Mouse (Mus musculus): ENCODE results near the gene Inip.

DNA sequence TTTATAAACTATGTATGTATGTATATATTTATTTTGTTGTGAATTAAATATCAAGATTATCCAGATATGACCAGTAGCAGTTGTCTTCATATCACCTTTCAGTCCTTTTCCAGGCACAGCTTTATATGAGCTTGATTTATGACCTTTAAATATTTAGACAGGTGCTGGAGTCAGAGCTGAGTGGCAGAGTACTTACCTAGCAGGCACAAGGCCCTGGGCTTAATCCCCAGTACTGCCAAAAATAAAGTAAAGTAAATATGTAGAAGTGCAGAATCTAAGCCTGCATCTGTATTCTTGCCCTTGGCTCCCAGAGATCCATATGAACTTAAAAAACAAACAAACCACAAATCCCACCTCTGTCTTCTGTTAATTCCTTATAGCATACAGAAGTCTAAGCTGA lies 12.4 kb downstream of the Inip start:
- no peak for TF ChIP-seq CTCF (IDR thresholded peaks at IDR 0.05; ENCODE audit: borderline replicate concordance, insufficient read depth, low read length)
- no peak for TF ChIP-seq POLR2A (IDR thresholded peaks at IDR 0.05; ENCODE audit: low read depth, low read length)

Measured in embryonic fibroblast, embryonic 13.5 days (primary cell).